Mouse (Mus musculus): ENCODE results near the gene Kirrel. TPM values are rescaled to one million over a fixed set of nuclear protein-coding genes. Genes with fewer than 3 reads are reported as not detected.

The Kirrel gene
- polyA plus RNA-seq, 1 experiment from 2014 or later = 5.0 TPM

DNA sequence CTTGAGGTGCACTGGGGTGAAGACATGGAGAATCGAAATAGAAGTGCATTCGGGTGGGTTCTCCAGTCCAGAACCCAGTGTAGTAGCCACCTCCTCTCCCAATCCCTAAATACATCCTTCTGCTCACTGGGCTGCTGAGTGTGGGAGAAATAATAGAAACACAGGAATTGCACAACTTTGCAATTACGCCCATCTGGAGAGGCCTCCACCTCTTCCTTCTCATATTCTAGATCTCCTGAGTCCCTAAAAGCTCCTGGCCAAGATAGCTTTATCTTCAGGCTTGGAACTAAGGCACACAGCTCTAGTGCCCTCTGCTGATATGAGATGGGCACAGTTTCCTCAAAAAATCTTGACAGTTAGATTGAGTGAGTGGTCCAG lies 880 bp upstream of the Kirrel start:
- Histone ChIP-seq H3K9ac (replicated peaks) (no peak overlapping the region), H3K36me3 (no peaks in the 10 kb centered on the region), H3K4me2 (replicated peaks) (peak overlapping the region; percentile 66), H3K4me1 (peaks cover 44% of the 10 kb centered on the region), H3K27ac (replicated peaks) (peak overlapping the region; percentile 76; the same call in 1 of the 2 replicates), H3K27me3 (0 out of 2 replicates have a peak, but pooled peaks cover 4% of the 10 kb centered on the region), H3K9me3 (no peaks in the 10 kb centered on the region), H3K4me3 (no peak overlapping the region)
- ATAC-seq (replicated peaks) = no peak
- 60% methylated on average over 3 of the region's 3 CpGs for WGBS

GRCm38 (mm10) chr3:87174769-87175437 lies 356 bp upstream of the Kirrel start:
- H3K9me3 ChIP-seq = no peaks in the 10 kb centered on the region
- no peak; the same call in 1 of the 2 replicates for ATAC-seq (replicated peaks)
- H3K4me3 ChIP-seq = peak overlapping the region; percentile 85
- H3K27ac ChIP-seq (replicated peaks) = peak overlapping the region; percentile 76
- 3% methylated on average over 25 of the region's 25 CpGs for WGBS
- peak overlapping the region; percentile 66 for H3K4me2 ChIP-seq (replicated peaks)
- peak overlapping the region; percentile 75 for H3K9ac ChIP-seq (replicated peaks)
- H3K27me3 ChIP-seq = 0 out of 2 replicates have a peak, but pooled peaks cover 4% of the 10 kb centered on the region
- H3K36me3 ChIP-seq = no peaks in the 10 kb centered on the region
- peaks cover 48% of the 10 kb centered on the region for H3K4me1 ChIP-seq

DNA sequence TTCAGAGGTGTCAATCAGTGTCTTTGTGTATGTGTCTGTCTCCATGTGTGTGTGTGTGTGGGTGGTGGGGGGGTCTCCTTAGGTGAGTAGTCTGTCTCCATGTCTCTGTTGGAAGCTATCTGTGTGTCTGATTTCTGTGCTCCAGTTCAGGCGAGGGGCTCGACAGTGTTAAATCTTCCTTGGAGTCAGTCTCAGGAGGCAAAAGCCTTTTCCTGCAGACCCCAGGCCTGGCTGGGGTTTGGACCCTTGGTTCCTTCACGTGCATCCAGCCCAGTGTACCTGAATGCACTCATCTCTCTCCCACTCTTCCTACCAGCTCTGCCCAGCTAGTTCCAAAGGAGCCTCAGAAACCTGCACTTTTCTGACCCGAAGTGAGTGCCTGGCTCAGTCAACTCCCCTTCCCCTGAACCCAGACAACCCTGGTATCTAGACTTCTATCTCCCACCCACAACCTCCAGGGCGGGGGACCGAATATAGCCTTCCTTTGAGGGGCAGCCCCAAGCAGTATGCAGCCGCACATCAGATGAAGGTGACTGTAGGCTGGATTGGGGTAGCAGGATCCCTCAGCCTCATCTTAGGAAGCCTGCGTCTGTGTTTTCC lies 961 bp downstream of the Kirrel start:
- peak overlapping the region; percentile 66 for H3K4me2 ChIP-seq (replicated peaks)
- peak overlapping the region; percentile 76 for H3K27ac ChIP-seq (replicated peaks)
- H3K9ac ChIP-seq (replicated peaks) = peak overlapping the region; percentile 75
- ATAC-seq (replicated peaks) = peak; percentile 3; the same call in 1 of the 2 replicates
- 0 out of 2 replicates have a peak, but pooled peaks cover 4% of the 10 kb centered on the region for H3K27me3 ChIP-seq
- H3K9me3 ChIP-seq = no peaks in the 10 kb centered on the region
- no peaks in the 10 kb centered on the region for H3K36me3 ChIP-seq
- 3% methylated on average over 8 of the region's 8 CpGs for WGBS
- peaks cover 55% of the 10 kb centered on the region for H3K4me1 ChIP-seq
- H3K4me3 ChIP-seq = peak overlapping the region; percentile 85

DNA sequence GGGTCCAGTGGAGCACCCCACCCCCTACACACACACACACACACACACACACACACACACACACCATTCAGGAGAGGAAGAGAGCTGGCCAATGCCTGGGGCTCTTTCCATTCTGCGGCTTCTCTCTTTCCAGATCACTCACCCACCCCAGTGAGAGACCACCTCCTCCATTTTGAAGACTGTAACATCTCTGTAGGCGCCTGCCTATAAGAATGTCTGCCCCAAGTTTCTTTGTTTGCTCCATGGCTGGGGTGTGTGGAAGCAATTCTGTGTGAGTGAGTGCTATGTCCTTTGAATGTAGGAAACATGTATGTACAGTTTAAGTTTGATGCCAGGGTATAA lies 1.5 kb downstream of the Kirrel start:
- H3K4me3 ChIP-seq = peak overlapping the region; percentile 85
- H3K4me1 ChIP-seq = peaks cover 57% of the 10 kb centered on the region
- H3K27me3 ChIP-seq = 0 out of 2 replicates have a peak, but pooled peaks cover 4% of the 10 kb centered on the region
- no peak for ATAC-seq (replicated peaks)
- H3K9me3 ChIP-seq = no peaks in the 10 kb centered on the region
- 5% methylated on average over 2 of the region's 2 CpGs for WGBS
- no peaks in the 10 kb centered on the region for H3K36me3 ChIP-seq
- H3K27ac ChIP-seq (replicated peaks) = peak overlapping the region; percentile 76
- H3K4me2 ChIP-seq (replicated peaks) = peak overlapping the region; percentile 66
- peak overlapping the region; percentile 75 for H3K9ac ChIP-seq (replicated peaks)

- 0 out of 2 replicates have a peak, but pooled peaks cover 4% of the 10 kb centered on the region for H3K27me3 ChIP-seq
- H3K4me3 ChIP-seq = peak overlapping the region; percentile 85
- H3K4me1 ChIP-seq = peaks cover 57% of the 10 kb centered on the region
- WGBS = 2% methylated on average over 14 of the region's 15 CpGs
- peak overlapping the region; percentile 75 for H3K9ac ChIP-seq (replicated peaks)
- H3K4me2 ChIP-seq (replicated peaks) = peak overlapping the region; percentile 66
- H3K27ac ChIP-seq (replicated peaks) = peak overlapping the region; percentile 76
- H3K9me3 ChIP-seq = no peaks in the 10 kb centered on the region
- no peaks in the 10 kb centered on the region for H3K36me3 ChIP-seq
- ATAC-seq (replicated peaks) = 0 out of 2 replicates have a peak, but pooled peaks have one; percentile 14
These were observed 2.0 kb downstream of the Kirrel start for GRCm38 (mm10) chr3:87172351-87173102.

DNA sequence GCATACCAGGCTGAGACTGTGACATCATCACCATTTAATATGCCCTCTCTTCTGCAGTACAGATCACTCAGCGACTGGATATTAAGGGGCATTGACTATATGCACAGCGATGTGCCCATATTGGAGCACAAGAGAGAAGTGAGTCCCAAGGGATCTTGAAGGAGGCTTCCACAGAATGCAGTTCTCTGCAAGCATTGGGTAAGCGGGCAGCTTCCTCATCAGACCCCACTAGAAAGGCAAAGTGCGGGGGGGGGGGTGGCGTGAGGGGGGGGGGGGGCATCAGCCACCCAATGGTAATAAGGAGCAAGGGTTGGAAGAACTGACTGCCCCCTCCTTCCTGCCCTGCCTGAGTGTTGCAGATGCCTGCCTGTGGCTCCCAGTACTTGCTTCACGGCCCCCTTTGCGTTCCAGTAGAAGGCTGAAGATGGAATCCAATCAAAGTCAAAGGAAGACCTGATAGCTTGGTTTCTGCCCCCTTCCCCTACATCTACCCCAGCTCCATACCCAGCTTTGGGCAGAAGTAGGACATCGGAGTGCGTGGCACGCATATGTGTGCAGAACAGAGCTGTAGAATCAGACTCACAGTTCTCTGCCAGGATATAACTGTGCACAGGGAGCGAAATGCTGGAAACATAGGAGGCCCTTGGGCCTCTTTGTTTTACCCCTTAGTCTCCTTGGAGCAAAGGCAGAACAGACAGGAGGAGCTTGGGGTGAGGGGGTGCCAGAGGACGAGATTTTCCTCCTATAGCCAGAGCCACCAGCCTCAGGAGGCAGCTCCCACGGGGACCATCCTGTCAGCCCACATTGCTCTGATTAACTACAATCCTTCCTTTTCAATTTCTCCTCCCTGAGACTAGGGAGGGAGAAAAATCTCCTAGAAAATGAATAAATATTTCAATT lies 3.1 kb downstream of the Kirrel start:
- WGBS = 29% methylated on average over 13 of the region's 13 CpGs
- peak overlapping the region; percentile 76 for H3K27ac ChIP-seq (replicated peaks)
- no peak for ATAC-seq (replicated peaks)

DNA sequence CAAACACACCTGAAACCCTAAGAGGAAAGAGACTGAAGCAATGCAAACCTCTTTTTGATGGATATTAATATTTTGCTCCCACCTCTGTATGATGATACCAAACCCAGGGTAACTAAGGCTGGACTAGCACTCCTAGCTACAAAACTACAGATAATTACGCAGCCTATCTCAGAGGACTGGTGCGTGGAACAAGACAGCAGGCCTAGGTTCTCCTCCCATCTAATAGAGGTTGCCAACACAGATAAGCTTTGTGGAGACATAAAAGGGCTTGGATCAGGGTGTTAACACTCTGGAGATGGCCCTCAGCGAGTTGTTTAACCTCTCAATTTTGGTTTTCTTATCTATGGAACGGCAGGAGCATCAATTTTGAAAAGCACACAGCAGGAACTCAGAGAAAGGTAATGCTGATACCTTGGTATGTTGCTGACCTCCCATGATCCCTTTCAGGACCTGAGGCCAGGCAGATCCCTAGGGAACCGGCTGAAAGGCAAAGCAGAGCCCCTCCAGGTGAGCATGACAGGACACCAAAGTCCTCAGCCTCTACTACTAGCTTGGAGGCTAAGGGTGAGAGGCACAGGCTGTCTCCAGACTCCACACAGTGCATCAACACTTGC lies 5.0 kb downstream of the Kirrel start:
- Histone ChIP-seq H3K9me3 (no peaks in the 10 kb centered on the region), H3K4me2 (replicated peaks) (no peak overlapping the region), H3K9ac (replicated peaks) (no peak overlapping the region), H3K36me3 (no peaks in the 10 kb centered on the region), H3K27me3 (no peaks in the 10 kb centered on the region), H3K27ac (replicated peaks) (no peak overlapping the region), H3K4me3 (no peak overlapping the region), H3K4me1 (peaks cover 62% of the 10 kb centered on the region)
- no peak for ATAC-seq (replicated peaks)
- WGBS = 50% methylated on average over 5 of the region's 5 CpGs

More for the DNA sequence above, 3.1 kb downstream of the Kirrel start:
- Histone ChIP-seq H3K4me3 (peak overlapping the region; percentile 85), H3K4me1 (peaks cover 57% of the 10 kb centered on the region), H3K4me2 (replicated peaks) (peak overlapping the region; percentile 66), H3K9me3 (no peaks in the 10 kb centered on the region), H3K27me3 (no peaks in the 10 kb centered on the region), H3K36me3 (no peaks in the 10 kb centered on the region), H3K9ac (replicated peaks) (peak overlapping the region; percentile 75)

DNA sequence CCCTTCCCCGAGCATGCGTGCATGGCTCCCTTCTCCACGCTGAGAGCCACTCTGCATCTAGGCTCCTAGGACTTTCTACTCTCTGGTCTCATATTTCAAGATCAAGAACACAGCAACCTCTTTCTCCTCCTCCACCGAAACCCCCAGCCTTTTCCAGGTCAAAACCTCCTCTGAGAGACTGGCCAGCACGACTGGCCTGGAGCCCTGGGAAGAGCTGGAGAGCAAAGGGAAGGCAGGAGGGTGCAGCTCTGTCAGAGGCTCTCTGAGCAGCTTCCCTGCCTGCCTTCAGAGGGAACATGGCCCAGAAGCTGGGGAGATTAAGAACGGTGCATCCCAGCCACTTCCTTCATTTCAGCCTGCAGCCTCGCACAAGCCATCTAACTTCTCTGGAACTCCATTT lies 5.8 kb downstream of the Kirrel start:
- H3K36me3 ChIP-seq = no peaks in the 10 kb centered on the region
- no peaks in the 10 kb centered on the region for H3K27me3 ChIP-seq
- no peak overlapping the region for H3K27ac ChIP-seq (replicated peaks)
- no peak overlapping the region for H3K4me2 ChIP-seq (replicated peaks)
- H3K4me1 ChIP-seq = peaks cover 58% of the 10 kb centered on the region
- 71% methylated on average over 7 of the region's 7 CpGs for WGBS
- no peaks in the 10 kb centered on the region for H3K9me3 ChIP-seq
- no peak for ATAC-seq (replicated peaks)
- H3K9ac ChIP-seq (replicated peaks) = no peak overlapping the region
- H3K4me3 ChIP-seq = no peak overlapping the region

GRCm38 (mm10) chr3:87167621-87168020 lies 6.9 kb downstream of the Kirrel start:
- Histone ChIP-seq H3K27me3 (no peaks in the 10 kb centered on the region), H3K4me2 (replicated peaks) (no peak overlapping the region), H3K4me3 (no peak overlapping the region), H3K9me3 (no peaks in the 10 kb centered on the region), H3K9ac (replicated peaks) (no peak overlapping the region), H3K36me3 (no peaks in the 10 kb centered on the region), H3K4me1 (peaks cover 49% of the 10 kb centered on the region), H3K27ac (replicated peaks) (no peak overlapping the region)
- ATAC-seq (replicated peaks) = no peak
- WGBS = 93% methylated on average over 6 of the region's 6 CpGs

DNA sequence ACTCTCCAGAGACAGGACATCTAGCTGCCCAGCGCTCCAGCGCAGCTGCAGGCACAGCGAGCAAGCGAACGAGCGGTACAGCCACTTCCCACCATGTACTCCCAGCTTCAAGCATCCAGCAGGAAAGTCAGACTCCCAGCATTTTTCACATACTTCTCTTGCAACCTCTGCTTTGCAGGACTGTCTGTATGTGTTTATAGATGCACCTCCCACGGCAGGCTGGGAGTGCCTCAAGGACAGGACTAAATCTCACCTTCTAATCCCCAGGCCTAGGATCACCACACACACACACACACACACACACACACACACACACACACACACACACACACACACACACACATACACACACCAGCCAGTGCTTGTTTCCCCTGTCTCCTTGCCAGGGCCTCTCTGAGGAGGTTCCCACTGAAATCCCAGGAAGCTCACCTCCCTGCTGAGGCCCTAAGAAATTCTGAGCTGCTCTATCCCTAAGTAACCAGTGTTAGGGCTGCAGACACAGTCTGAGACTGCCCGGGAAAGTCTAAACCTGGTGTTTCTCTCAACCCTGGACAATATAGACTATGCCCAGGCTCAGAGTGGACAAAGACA lies 9.2 kb downstream of the Kirrel start:
- H3K27me3 ChIP-seq = no peaks in the 10 kb centered on the region
- 20% methylated on average over 8 of the region's 8 CpGs for WGBS
- peaks cover 46% of the 10 kb centered on the region for H3K4me1 ChIP-seq
- no peaks in the 10 kb centered on the region for H3K36me3 ChIP-seq
- H3K9me3 ChIP-seq = no peaks in the 10 kb centered on the region
- H3K9ac ChIP-seq (replicated peaks) = 0 out of 2 replicates have a peak overlapping the region, but pooled peaks have one; percentile 19
- no peak overlapping the region; the same call in 1 of the 2 replicates for H3K27ac ChIP-seq (replicated peaks)
- no peak overlapping the region for H3K4me2 ChIP-seq (replicated peaks)
- ATAC-seq (replicated peaks) = no peak
- no peak overlapping the region for H3K4me3 ChIP-seq
